Mouse (Mus musculus) stomach, postnatal 0 days (tissue): ENCODE data around the gene Arpc1a.

Source experiments
- CTCF ChIP-seq: IDR thresholded peaks from 2 replicates; pipeline ENCODE4 v1.5.1; 2016; ENCODE audit warnings: antibody characterized with exemption, low read depth, mild to moderate bottlenecking, moderate library complexity
- EP300 ChIP-seq: optimal IDR thresholded peaks from 2 replicates; pipeline ENCODE3; 2016; ENCODE audit warnings: antibody characterized with exemption

- TF ChIP-seq CTCF (no peak), EP300 (no peak)
These were observed 37.3 kb downstream of the Arpc1a start for GRCm38 (mm10) chr5:145120921-145121320.
